Mouse (Mus musculus) bone marrow, adult 2 months (tissue): ENCODE results near the gene Morf4l1.

Experiments used
- CTCF ChIP-seq: fragments of 200-500 bp; IDR thresholded peaks from 2 replicates; pipeline ENCODE4 v1.5.1; 2011; ENCODE audit warnings: low read length, control low read depth; ENCODE audit not compliant: control insufficient read depth, insufficient read depth
- POLR2A ChIP-seq: fragments of 200-500 bp; IDR thresholded peaks from 2 replicates; pipeline ENCODE4 v1.6.1; 2011; ENCODE audit warnings: low read depth, mild to moderate bottlenecking, control low read depth, low read length, borderline replicate concordance; ENCODE audit not compliant: control insufficient read depth

DNA sequence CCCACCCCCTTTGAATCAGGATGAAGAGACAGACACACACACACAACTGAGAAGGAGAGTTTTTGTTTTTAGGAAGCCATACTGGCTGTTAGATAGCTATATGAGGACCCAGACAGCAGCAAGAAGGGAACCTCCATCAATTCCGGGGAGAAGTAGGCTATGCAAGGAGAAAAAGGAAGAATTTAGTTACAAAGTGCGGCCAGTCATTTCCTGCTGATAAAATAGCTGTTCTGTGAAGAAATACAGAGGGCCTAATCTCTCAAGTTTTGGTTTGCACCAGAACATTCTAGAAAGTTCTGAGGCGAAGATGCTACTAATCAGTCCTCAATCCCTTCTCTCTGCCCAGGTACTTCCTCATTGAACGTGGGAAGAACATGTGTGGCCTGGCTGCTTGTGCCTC, 39.2 kb downstream of the Morf4l1 start:
- no peak for TF ChIP-seq CTCF
- no peak for TF ChIP-seq POLR2A
